Mouse (Mus musculus) adipocyte (in vitro differentiated cells): Measurements from ENCODE around the gene Zfp740.

ENCODE experiments used
- DNase-seq: peaks from one replicate; pipeline ENCODE4 v3.0.0-alpha.2; 2016; ENCODE audit warnings: low spot score

Gene Zfp740

DNA sequence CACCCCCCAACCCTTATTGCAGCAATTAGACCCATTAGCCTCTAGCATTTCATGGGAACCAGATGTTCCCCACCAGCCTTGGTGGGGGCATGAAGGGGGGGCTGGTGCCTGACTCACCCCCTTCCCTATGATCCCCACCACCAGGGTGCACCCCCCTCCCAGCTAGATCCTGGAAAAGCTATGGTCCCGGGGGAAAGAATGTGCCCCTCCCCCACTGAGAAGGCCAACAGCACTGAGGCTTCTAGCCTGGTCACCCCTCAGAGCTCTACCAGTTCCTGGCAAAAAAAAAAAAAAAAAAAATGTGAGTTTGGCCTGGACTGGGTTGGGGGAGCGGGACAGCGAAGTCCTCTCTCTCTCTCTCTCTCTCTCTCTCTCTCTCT lies 45.8 kb downstream of the Zfp740 start:
- no peak for DNase-seq

DNA sequence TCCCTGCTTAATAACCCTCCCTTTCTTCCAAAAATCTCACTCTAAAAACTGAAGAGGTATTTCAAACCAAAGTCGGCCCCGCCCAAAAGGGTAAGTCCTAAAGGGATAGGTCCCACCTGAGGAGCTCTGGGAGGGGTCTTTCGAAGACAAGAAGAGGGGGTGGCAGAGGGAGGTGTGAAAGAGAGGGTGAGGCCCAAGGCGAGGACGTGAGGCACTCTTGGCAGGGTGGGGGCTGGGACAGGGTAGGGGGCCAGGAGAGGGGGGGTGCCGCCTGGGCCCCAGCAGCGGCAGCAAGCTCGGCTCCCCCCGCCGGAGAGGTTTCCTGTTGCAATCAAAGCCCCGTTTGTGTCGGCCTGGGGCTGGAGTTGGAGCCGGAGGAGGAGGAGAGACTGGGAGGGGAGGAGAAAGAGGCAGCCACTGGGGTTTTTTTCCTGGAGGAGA lies 46.2 kb downstream of the Zfp740 start:
- no peak for DNase-seq

DNA sequence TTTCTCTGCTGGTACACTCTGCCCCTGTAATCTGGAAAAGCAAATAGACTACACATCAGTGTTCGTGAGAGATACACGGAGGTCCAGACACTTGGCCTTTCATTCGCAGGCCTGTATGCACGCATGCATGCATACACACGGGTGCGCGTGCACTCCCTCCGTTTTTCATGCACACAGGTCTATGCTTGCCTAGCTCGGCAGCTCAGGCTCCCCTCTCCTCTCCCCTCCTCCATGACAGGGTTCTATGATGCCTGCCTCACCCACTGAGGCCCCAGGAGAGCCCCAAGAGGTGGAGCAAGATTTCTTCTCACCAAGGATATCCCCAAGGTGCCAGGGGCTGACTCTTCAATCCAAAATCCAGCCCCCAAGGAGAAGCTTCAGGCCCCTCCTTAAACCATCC lies 46.9 kb downstream of the Zfp740 start:
- no peak for DNase-seq

DNA sequence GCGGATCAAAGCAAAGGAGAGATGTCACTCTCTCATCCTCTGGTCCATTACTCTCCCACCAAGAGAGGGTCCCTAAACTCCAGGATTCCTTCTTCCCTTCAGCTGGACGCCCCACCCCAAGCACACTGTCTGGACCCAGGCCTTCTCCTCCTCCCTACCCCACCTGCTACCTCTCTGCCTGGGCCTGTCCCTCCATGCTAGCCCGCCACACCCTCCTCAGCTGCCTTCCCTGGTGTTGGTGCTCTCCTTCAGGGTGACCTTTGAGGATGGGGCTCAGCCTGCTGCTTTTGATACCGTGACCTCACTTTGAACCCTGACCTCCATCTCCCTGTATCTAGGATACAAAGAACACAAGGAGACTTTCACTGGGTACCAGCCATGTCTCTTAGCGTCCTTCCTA lies 47.5 kb downstream of the Zfp740 start:
- DNase-seq, result no peak

DNA sequence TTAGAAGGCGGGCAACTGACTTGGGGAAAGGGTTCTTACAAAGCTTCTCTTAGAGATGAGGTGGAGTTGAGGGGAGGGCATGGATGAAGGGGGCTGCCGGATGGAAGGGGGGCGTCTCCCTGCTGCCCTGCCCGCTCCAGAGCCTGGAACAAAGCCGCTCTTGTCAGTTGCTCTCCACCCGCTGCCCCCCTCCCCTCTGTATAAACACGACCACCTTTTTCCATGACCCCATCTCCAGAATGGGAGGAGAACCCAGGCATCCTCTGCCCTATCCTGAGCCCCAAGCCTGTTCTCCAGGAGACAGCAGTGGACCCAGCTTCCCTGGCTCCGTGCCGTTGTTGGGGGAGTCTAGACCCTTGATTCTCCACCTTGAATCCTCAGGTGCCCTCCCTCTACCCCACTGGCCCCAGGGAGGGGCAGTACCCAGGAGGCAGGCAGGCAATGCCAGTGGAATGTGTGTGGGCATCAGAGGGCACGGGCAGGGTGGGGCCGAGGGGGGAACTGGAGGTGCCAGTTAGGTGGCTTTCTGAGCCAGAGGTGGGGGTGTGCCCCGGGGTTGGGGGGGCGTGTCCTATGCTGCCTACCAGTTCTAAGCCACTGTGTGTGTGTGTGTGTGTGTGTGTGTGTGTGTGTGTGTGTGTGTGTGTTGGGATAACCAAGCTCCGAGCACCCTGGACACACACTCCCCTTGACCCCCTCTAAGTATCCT lies 52.7 kb downstream of the Zfp740 start:
- DNase-seq, result no peak

DNA sequence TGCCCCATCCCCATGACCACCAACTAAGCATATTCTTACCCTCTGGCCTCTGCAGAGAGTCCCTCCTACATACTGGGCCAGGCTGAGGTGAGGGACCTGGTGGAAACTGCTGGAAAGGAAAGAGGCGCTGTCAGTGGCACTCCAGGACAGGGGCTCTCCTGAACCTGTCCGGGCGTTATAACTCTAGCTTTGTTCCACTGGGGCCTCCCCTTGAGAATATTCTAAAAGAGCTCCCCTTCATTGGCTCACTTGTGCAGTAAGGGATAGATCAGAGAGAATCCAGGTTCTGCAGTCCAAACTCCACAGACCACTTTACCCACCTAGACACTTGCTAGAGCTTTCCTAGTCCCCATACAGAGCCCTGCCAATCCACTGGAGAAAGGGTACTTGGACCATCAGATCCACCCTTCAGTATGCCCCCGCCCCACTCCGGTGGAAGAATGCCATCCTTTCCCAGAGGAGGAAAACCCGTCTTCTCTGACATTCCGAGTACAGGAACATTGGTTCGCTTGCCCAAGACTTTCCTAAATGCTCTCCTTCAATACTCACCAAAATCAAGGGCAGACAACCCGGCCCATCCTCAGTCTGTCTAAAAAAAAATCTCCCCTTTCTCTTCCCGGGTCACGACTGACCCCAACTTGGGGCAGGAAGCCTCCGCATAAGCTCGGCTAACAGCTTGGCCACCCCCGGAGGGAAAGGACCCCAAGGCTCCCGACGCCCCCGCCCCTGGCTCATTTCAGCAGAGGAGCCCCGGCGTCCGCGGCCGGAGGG lies 53.6 kb downstream of the Zfp740 start:
- no peak for DNase-seq

DNA sequence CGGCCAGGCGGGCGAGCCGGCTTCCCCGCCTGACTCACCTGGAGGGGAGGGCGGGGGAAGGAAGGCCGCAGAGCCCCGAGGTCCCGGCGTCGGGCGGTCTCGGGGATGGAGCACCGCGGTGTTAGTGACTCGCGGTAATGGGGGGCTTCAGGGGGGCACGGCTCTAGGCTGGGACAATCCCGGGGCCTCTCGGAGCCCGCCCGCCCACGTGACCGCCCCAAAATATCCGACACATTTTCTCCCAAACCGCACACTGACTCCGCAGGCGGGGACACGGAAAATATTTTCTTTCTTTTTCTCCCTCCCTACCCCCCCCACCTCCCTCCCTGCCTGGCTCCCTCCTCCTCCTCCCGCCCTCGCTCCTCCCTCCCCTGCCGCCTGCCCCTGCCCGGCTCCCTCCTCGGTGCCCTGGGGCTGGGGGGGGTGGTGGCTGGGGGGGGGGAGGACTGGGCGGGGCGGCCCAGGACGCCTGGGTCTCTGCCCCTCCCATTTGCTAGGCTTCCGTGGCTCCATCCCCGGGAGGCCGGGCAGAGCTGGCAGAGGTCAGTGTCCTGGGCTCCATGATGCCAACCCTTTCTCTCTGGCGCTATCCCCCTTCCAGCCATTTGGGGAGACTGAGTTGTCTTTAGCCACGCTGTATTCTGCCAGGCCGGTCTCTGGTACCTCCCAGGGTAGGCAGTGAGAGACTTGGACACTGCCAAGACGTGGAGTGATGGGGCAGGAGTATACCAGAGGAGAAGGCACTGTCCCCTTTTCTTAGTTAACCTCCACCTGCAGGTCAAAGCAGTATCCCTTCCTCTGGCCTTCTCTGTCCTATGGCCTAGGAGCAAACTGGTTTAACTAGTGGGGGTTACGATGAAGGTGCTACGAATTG lies 54.4 kb downstream of the Zfp740 start, which contains the start of gene Rarg:
Gene Rarg, minus strand, starts transcription at position 316 of the 874 bp plus-strand sequence.
- peak; percentile 69 for DNase-seq

DNA sequence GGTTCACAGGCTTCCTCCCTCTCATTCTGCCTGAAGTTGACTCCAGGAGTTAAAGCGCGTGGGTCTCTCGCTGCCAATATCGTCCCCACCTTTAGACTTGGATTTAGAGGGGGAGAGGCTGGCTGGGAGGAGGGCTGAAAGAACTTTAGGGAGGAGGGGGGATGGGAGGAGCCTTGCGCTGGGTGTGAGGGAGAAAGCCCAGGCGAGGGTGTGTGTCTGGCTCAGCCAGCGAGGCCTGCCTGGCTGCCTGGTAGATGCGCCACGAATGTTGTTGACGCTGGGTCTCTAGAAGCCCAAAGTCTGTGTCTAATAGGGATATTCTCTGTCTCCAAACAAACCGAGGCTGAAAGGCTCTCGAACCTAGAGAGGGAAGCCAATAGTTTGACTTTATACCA lies 55.0 kb downstream of the Zfp740 start:
- no peak for DNase-seq

DNA sequence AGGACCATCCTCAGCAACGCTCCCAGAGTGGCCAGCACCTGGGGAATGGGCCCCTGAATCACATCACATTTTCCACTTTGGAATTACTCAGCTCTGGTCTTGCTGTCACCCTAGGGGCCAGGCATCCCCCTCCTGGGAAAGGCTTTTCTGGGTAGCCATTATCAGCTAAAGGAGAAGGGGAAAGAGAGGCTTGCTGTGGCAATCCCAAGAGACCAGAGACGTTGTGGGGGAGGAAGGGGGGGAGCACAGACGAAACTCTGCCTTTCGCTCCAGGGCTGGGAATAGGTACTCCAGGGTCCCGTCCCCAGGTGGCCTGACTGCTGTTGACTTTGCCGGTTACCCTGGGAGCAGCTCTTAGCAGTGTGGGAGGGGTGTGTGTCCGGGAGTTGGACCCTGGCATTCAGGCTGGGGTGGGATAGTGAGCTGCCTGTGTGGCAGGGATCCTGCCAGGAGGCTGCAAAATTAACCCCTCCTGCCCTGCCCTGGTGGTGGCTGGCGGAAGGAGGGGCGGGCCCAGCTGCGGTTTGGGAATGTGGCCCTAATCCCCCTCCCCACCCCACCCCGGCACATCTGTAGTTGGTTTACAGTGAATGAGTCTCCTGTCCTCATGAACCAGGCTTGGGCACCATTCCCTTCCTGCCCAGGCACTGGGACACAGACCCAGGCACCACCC lies 55.7 kb downstream of the Zfp740 start:
- no peak for DNase-seq

DNA sequence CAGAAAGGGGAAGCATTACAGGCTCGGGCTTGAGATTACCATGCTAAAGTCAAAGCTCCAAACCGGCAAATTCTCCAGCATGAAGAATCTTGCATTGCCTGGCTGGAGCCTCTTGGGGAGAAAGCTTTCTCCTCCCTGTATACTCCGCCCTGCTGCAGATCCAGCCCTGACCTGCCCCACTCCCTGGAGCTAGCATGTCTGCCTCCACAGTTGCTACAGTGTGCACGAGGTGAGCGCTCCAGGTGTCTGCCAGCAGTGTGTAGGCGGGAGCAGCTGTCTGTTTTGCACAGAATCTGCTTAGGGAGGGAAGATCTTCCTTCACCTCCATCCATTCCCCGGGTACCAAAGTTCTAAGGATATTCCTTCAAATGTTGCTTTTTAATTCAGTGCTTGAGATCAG lies 59.5 kb downstream of the Zfp740 start:
- DNase-seq, result no peak

DNA sequence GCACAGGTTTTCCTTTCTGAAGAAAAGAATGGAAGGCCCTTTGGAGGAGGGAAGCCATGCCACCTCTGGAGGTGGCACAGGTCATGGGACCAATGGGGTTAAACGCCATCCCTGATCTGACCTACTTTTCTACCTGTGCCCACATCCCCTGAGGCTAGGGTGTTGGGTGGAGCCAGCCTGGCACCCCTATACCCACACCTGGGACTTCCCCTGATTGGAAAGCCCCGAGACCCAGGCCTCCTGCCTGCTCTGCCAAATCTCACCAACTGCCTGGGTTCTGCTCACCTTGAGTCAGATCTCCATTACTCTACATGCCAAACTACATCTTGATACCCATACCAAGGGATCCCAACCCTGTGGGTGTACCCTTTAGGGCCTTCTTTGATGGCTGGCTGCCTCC lies 60.0 kb downstream of the Zfp740 start:
- DNase-seq, result no peak
